ENCODE assay signal across 17 mouse cellular contexts in genomic region chr15:95962411-95963123, GRCm38 (mm10).
A peak's percentile ranks its signal among the peaks of the same experiment; 100 is the strongest.
DNase-seq lines count a peak whose midpoint lies in the region; ATAC-seq and TF ChIP-seq lines count a peak whose summit lies in the region.
"Had no signal": no experiment of that assay in that cellular context is flagged by ENCODE, and none has a peak within 500 bp of the region (broad histone marks: within the 10 kb centered on the region; RNA-seq: fewer than 3 reads in every experiment).

No protein-coding gene starts in this region.

- 86% methylated on average over 3 of the region's 3 CpGs for WGBS in hindbrain, postnatal 0 days
- 81% methylated on average over 3 of the region's 3 CpGs for WGBS in hindbrain, embryonic 10.5 days

- no peak for TF ChIP-seq POLR2A in bone marrow macrophage, adult 2 months (IDR thresholded peaks at IDR 0.05; ENCODE audit: borderline replicate concordance, low read depth, low read length)

- no peak for ATAC-seq in hindbrain, postnatal 0 days
- ATAC-seq: CD4-positive, CD25-positive, alpha-beta regulatory T cell, adult 4 months; intestine, embryonic 15.5 days had no signal

- H3K27me3 ChIP-seq in hindbrain, postnatal 0 days (ENCODE audit: insufficient read depth, low read length), result no peaks in the 10 kb centered on the region
- H3K27me3 ChIP-seq in hindbrain, embryonic 10.5 days (ENCODE audit: insufficient read depth, poor library complexity, severe bottlenecking), result no peaks in the 10 kb centered on the region
- H3K27me3 ChIP-seq: intestine, embryonic 15.5 days had no signal

- H3K4me1 ChIP-seq in hindbrain, postnatal 0 days (ENCODE audit: insufficient read depth, low read length), result peaks cover 5% of the 10 kb centered on the region; the same call in 1 of the 2 replicates
- 0 out of 2 replicates have a peak, but pooled peaks cover 8% of the 10 kb centered on the region for H3K4me1 ChIP-seq in hindbrain, embryonic 10.5 days (replicated peaks)
- H3K4me1 ChIP-seq in bone marrow macrophage, adult 2 months (ENCODE audit: control insufficient read depth, insufficient read depth, low read length), result peaks cover 2% of the 10 kb centered on the region
- H3K4me1 ChIP-seq: intestine, embryonic 15.5 days had no signal

- peak overlapping the region; percentile 46; the same call in 1 of the 2 replicates for H3K27ac ChIP-seq in hindbrain, postnatal 0 days
- H3K27ac ChIP-seq in hindbrain, embryonic 10.5 days, result no peak overlapping the region
- peak overlapping the region; percentile 11; the same call in 1 of the 2 replicates for H3K27ac ChIP-seq in bone marrow macrophage, adult 2 months (ENCODE audit: insufficient read depth, low read depth, low read length)
- H3K27ac ChIP-seq: intestine, embryonic 15.5 days had no signal

- H3K4me2 ChIP-seq in hindbrain, postnatal 0 days (ENCODE audit: low read depth, low read length), result no peak overlapping the region
- H3K4me2 ChIP-seq: intestine, embryonic 15.5 days had no signal

- no peak overlapping the region for H3K9ac ChIP-seq in hindbrain, postnatal 0 days (replicated peaks; ENCODE audit: low read length)
- H3K9ac ChIP-seq: intestine, embryonic 15.5 days had no signal

- peak; percentile 23 for DNase-seq in hindbrain, postnatal 0 days (ENCODE audit: low spot score)
- no peak for DNase-seq in hindbrain, embryonic 10.5 days (ENCODE audit: low spot score)
- peak; percentile 25 to 32 for DNase-seq in spleen, adult 18-20 months
- no peak for DNase-seq in spleen, adult 12 weeks (ENCODE audit: low spot score)
- DNase-seq in spleen, postnatal 36 days (ENCODE audit: low spot score in 2 of 2), result peak; percentile 70 to 77
- DNase-seq in layer of hippocampus, postnatal 10 days (ENCODE audit: low spot score in 2 of 2), result no peak
- no peak for DNase-seq in left cerebral cortex, adult 8-10 months (ENCODE audit: low spot score in 2 of 2)
- DNase-seq: embryo, embryonic 11 days; kidney, adult 9 months; kidney, postnatal 25 days; liver; lung, postnatal 14 days; right cerebral cortex, adult 18-20 months had no signal

- no peaks in the 10 kb centered on the region for H3K36me3 ChIP-seq in hindbrain, postnatal 0 days (ENCODE audit: insufficient read depth, low read length)
- peaks cover 25% of the 10 kb centered on the region for H3K36me3 ChIP-seq in hindbrain, embryonic 10.5 days
- H3K36me3 ChIP-seq: G1E had no signal

- TF ChIP-seq CTCF in hindbrain, postnatal 0 days (IDR thresholded peaks at IDR 0.05; ENCODE audit: low read depth), result no peak
- TF ChIP-seq CTCF in bone marrow macrophage, adult 2 months (IDR thresholded peaks at IDR 0.05; ENCODE audit: low read depth, low read length), result no peak

- H3K9me3 ChIP-seq in hindbrain, postnatal 0 days (ENCODE audit: low read length), result no peaks in the 10 kb centered on the region
- no peaks in the 10 kb centered on the region for H3K9me3 ChIP-seq in hindbrain, embryonic 10.5 days
- H3K9me3 ChIP-seq: intestine, embryonic 15.5 days had no signal

- H3K4me3 ChIP-seq in hindbrain, postnatal 0 days (ENCODE audit: low read length), result no peak overlapping the region
- no peak overlapping the region for H3K4me3 ChIP-seq in hindbrain, embryonic 10.5 days
- no peak overlapping the region for H3K4me3 ChIP-seq in bone marrow macrophage, adult 2 months (ENCODE audit: insufficient read depth, low read length)
- H3K4me3 ChIP-seq: intestine, embryonic 15.5 days had no signal

Comparison
In these comparisons a context has a peak if more than half of its experiments do, and no peak if none do; other contexts are left out.
1. DNase-seq: peak in hindbrain, postnatal 0 days (single experiment), spleen, adult 18-20 months (2 of 2) and spleen, postnatal 36 days (2 of 2); none in hindbrain, embryonic 10.5 days (single experiment), spleen, adult 12 weeks (single experiment), layer of hippocampus, postnatal 10 days (0 of 2) and left cerebral cortex, adult 8-10 months (0 of 2).